Mouse (Mus musculus) thymus, postnatal 10 days (tissue): Measurements from ENCODE around the gene Ang.

Experiments
- DNase-seq, 2 experiments: peaks; one replicate each; pipeline ENCODE4 v3.0.0; 2021; ENCODE audit warnings: low spot score in 2 of 2

Gene Ang

DNA sequence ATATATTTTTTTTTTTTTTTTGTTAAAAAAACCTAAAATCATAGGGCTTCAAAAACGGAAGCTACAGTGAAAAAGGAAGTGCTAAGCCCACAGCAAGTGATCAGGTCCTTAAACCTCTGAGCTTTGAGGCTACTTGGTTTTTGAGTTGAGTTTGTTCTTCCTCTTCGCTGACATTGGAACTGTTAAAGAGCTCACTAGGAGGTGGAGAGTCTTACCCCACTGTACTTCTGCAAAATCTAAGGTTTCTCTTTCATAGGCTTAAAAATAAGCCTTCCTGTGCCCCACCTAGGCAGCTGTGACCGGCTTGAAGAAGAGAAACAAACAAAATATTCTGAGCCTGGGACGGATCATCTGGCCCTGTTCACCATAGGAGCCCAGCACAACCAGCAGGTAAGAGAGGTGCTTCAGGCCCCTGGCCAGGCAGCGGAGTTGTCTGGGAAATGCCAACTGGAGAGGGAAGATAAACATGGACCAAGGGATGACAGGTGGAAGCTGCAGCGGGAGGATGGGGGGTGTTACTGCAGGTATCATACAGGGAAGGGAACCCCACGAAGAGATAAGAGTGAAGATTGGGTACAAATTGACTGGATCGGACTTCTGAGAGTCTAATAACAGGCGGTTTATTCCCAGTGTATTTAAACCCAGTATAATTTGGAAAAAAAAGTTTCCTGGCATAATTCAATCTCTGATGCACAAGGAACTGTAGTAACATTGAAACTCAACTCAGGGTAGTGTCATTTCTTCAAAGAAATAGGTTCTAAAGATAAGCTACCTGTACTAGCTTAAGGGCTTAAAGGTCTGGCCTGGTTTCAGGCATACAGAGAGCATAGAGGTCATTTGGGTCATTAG lies 38.0 kb downstream of the Ang start:
- no peak for DNase-seq

DNA sequence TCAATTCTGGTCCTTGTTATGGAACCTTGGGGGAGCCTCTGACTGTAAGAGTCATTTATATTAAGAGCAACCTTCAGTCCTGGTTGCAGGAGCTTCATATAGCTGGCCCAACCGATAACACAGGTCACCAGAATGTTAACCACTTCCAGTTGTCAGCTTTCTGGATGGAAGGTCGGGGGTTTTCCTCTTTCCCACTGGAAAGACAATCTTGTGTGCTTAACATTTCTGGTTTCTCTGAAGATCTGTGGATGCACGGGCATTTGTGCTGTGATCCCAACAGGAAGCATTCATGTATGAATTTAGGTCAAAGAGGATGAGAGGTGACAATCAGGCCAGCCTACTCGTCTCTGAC lies 38.6 kb downstream of the Ang start:
- no peak for DNase-seq

DNA sequence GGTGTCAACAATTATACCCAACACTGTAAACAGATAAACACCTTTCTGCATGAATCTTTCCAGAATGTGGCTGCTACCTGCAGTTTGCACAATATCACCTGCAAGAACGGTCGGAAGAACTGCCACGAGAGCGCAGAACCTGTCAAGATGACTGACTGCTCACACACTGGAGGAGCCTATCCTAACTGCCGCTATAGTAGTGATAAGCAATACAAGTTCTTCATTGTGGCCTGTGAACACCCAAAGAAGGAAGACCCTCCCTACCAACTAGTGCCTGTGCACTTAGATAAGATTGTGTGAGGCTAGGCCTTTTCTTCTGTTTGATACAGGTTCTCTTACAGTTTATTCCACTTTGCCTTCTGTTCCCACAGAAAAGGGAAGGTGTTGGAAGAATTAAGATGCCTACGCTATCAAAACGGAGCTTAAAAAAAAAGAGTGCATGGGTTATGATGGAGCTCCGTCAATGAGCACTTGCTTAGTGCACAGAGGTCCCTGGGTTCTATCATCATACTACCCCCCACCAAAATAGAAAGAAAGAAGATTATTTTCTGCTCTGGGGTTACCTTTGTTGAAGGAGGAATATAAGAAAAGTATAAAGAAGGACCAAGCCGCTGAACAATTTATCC lies 39.5 kb downstream of the Ang start:
- no peak for DNase-seq

DNA sequence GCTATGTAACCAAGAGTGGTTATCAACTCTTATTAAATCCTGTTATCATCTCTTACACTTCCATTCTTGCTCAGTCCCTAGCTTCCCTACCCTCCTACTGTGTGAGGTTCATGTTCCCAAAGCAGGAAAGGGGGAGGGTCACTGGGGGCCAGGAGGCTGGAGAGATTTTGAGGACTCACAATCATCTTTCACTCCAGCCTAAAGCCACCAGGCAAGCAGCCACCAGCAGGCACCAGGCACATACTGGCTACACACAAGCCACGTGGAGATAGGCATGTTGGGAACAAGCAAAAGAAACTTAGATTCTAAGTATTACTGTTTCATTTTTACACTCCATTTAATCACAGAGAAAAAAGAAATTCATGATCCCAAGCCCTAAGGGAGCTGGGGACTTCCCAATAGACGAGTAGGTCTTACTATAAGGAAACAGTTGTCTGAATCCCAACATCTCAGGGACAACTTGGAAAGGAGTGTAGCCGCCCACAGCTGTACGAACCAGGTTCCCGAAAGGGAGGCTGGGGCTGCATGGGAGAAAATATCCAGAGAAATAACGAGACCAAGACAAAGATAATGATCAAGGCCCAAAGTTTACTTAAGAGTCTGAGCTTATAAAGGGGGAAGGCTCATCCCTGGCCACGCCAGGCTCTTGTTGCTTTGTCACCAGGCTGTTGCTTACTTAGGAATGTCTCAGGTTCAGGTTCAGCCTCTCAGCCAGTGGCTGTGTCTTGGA lies 40.3 kb downstream of the Ang start:
- DNase-seq = no peak

DNA sequence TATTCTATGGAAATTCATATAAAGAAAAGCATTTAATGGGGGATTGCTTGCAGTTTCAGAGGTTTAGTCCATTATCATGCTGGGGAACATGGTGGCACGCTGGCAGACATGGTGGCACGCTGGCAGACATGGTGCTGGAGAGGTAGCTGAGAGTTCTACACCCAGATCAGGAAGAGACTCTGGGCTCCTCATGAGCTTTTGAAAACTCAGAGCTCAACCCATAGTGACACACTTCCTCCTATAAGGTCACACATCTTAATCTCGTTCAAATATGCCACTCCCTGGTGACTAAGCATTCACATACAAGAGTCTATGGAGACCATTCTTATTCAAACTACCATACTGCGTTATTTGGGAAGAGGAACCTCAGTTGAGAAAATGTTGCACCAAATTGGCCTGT lies 41.4 kb downstream of the Ang start:
- DNase-seq = no peak

- no peak for DNase-seq
Measured at GRCm38 (mm10) chr14:51140342-51140741, 49.4 kb downstream of the Ang start.

GRCm38 (mm10) chr14:51142119-51142518 lies 51.2 kb downstream of the Ang start:
- DNase-seq = no peak

DNA sequence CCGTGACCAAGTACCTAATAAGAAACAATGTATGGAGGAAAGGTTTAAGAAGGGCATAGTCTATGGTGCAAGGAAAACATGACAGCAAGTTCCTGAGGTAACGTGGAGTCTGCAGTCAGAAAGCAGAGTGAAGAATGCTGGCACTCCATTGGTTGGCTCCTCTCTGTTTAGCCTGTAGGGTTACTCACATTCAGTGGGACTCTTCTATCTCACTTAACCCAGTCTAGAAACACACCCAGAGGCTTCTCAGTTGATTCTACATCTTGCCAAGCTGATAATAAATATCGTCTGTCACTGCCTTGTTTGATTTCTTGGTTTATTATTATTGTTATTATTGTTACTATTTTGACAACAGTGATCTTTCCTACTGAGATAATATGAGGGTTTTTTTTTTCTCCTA lies 51.6 kb downstream of the Ang start:
- DNase-seq = no peak

- DNase-seq = no peak
Measured at GRCm38 (mm10) chr14:51143287-51143686, 52.3 kb downstream of the Ang start.

DNA sequence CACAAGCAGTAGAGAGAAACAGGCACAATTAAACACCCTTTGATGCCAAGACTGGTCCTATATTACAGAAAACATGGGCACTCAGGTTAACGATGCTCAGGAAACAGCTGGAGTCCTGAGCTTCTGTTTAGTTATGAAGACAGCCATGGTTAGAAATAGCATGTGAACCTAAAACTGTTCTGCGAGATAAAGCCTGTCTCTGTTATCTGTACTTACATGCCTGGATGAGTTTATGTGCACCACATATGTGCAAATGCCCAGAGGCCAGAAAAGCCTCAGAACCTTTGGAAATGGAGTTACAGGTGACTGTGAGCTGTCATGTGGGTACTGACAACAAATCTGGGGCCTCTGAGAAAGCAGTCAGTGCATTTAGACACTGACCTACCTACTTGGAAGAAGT lies 53.0 kb downstream of the Ang start:
- no peak for DNase-seq

- no peak for DNase-seq
Measured at GRCm38 (mm10) chr14:51144451-51144850, 53.5 kb downstream of the Ang start.

- DNase-seq = no peak
Measured at GRCm38 (mm10) chr14:51145521-51145920, 54.6 kb downstream of the Ang start.

DNA sequence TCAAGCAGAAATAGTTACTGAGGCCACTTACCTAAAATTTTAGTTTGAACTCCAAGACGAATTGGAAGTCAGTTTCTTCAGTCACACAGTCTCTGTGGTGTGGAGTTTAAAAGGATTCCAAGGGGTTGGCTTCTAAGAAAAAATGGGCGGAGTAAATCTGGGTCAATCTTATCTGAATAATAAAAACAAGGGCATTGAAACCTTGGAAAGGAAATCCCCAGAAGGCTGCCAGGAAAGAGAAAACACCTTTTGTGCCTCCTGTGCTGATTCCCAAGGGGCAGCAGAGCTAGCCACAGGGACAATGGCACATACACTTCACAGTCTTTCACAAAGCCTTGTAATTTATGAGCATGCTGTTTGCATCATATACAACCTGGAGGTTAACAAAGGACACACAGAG lies 55.7 kb downstream of the Ang start, which contains the start of gene Rnase1:
Gene Rnase1 (minus strand): TSS at position 101 of the 400 bp plus-strand sequence.
- DNase-seq = no peak

DNA sequence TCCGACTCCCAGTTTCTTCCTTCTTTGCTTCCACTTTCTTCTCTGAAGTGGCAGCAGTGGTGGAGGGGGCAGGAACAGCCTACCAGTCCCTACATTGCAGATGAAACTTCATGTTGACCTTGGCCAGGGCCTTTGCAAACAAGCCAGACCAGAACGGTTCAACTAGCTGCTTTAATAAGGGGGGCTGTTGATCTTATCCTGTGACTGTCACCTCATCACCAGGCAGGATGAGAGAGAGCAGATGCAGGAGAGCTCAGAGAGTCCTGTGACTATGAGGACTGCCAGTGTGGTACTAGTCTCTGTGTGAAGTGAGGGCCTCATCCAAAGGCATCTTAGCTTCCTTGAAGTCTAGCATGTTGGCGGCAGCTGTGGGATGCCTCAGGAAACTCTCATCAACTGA lies 57.1 kb downstream of the Ang start:
- DNase-seq = no peak

- DNase-seq = no peak
Measured at GRCm38 (mm10) chr14:51149164-51149563, 58.2 kb downstream of the Ang start.

- DNase-seq = no peak
Measured at GRCm38 (mm10) chr14:51150206-51150831, 59.4 kb downstream of the Ang start.
